Mouse (Mus musculus): ENCODE results near the gene Olfr352. TPM values are rescaled to one million over a fixed set of nuclear protein-coding genes. Genes with fewer than 3 reads are reported as not detected.

The Olfr352 gene
- not detected in 2 replicates for polyA plus RNA-seq (2015; fragmentation: Nextera tagmentation; extraction: Ambion mirVana)

GRCm38 (mm10) chr2:36868160-36868559 lies at the start of gene Olfr352:
TSS of gene Olfr352 (plus strand) at chr2:36868460.
- no peaks in the 10 kb centered on the region for H3K27me3 ChIP-seq
- ATAC-seq (ENCODE audit: insufficient read depth) = no peak

GRCm38 (mm10) chr2:36846010-36846409 lies 22.2 kb upstream of the Olfr352 start, which contains the start of gene Olfr350:
TSS of gene Olfr350 (plus strand) at chr2:36846310.
- no peak within 1 kb of the TSS for H3K4me2 ChIP-seq
- ATAC-seq (ENCODE audit: insufficient read depth) = no peak
- no peak within 1 kb of the TSS for H3K4me3 ChIP-seq (replicated peaks)
- H3K9ac ChIP-seq = no peak within 1 kb of the TSS
- H3K4me1 ChIP-seq (replicated peaks) = no peaks in the 10 kb centered on the region
- no peaks in the 10 kb centered on the region for H3K36me3 ChIP-seq (replicated peaks)
- WGBS (ENCODE audit: insufficient replicate concordance) = 50% methylated on average over 1 of the region's 1 CpGs
- H3K9me3 ChIP-seq (replicated peaks) = no peaks in the 10 kb centered on the region
- H3K27me3 ChIP-seq = no peaks in the 10 kb centered on the region
- H3K27ac ChIP-seq (replicated peaks) = no peak within 1 kb of the TSS

More at GRCm38 (mm10) chr2:36868160-36868559, at the start of gene Olfr352:
- Histone ChIP-seq H3K9me3 (replicated peaks) (no peaks in the 10 kb centered on the region), H3K4me1 (replicated peaks) (no peaks in the 10 kb centered on the region), H3K36me3 (replicated peaks) (no peaks in the 10 kb centered on the region), H3K4me3 (replicated peaks) (no peak within 1 kb of the TSS), H3K9ac (no peak within 1 kb of the TSS), H3K27ac (replicated peaks) (no peak within 1 kb of the TSS), H3K4me2 (no peak within 1 kb of the TSS)
- WGBS (ENCODE audit: insufficient replicate concordance) = 54% methylated on average over 1 of the region's 1 CpGs

- no peak within 1 kb of the TSS for H3K27ac ChIP-seq (replicated peaks)
- H3K4me2 ChIP-seq = no peak within 1 kb of the TSS
- no peak within 1 kb of the TSS for H3K9ac ChIP-seq
- no peaks in the 10 kb centered on the region for H3K9me3 ChIP-seq (replicated peaks)
- no peaks in the 10 kb centered on the region for H3K36me3 ChIP-seq (replicated peaks)
- H3K27me3 ChIP-seq = no peaks in the 10 kb centered on the region
- H3K4me1 ChIP-seq (replicated peaks) = no peaks in the 10 kb centered on the region
- WGBS (ENCODE audit: insufficient replicate concordance) = 55% methylated on average over 1 of the region's 1 CpGs
- no peak for ATAC-seq (ENCODE audit: insufficient read depth)
- H3K4me3 ChIP-seq (replicated peaks) = no peak within 1 kb of the TSS
Observed at GRCm38 (mm10) chr2:36862560-36862959, 5.7 kb upstream of the Olfr352 start, which contains the start of gene Olfr351. TSS of gene Olfr351 (minus strand) at chr2:36862660.

- no peak for ATAC-seq (ENCODE audit: insufficient read depth)
- no peak within 1 kb of the TSS for H3K27ac ChIP-seq (replicated peaks)
- no peaks in the 10 kb centered on the region for H3K9me3 ChIP-seq (replicated peaks)
- no peak within 1 kb of the TSS for H3K4me2 ChIP-seq
- H3K36me3 ChIP-seq (replicated peaks) = no peaks in the 10 kb centered on the region
- no peaks in the 10 kb centered on the region for H3K4me1 ChIP-seq (replicated peaks)
- no peaks in the 10 kb centered on the region for H3K27me3 ChIP-seq
- no peak within 1 kb of the TSS for H3K9ac ChIP-seq
- no peak within 1 kb of the TSS for H3K4me3 ChIP-seq (replicated peaks)
Observed at GRCm38 (mm10) chr2:36892836-36893235, 24.6 kb downstream of the Olfr352 start, which contains the start of gene Olfr353. TSS of gene Olfr353 (minus strand) at chr2:36892936.

GRCm38 (mm10) chr2:36897114-36897513 lies 28.9 kb downstream of the Olfr352 start:
- no peaks in the 10 kb centered on the region for H3K36me3 ChIP-seq (replicated peaks)
- no peaks in the 10 kb centered on the region for H3K4me1 ChIP-seq (replicated peaks)
- no peaks in the 10 kb centered on the region for H3K9me3 ChIP-seq (replicated peaks)
- H3K4me3 ChIP-seq (replicated peaks) = no peak overlapping the region
- H3K27ac ChIP-seq (replicated peaks) = no peak overlapping the region
- no peak for ATAC-seq (ENCODE audit: insufficient read depth)
- H3K9ac ChIP-seq = no peak overlapping the region
- H3K27me3 ChIP-seq = no peaks in the 10 kb centered on the region
- H3K4me2 ChIP-seq = no peak overlapping the region

- Histone ChIP-seq H3K4me2 (no peak within 1 kb of the TSS), H3K27me3 (no peaks in the 10 kb centered on the region), H3K9ac (no peak within 1 kb of the TSS), H3K4me1 (replicated peaks) (no peaks in the 10 kb centered on the region), H3K4me3 (replicated peaks) (no peak within 1 kb of the TSS), H3K27ac (replicated peaks) (no peak within 1 kb of the TSS), H3K9me3 (replicated peaks) (no peaks in the 10 kb centered on the region), H3K36me3 (replicated peaks) (no peaks in the 10 kb centered on the region)
- no peak for ATAC-seq (ENCODE audit: insufficient read depth)
Observed at GRCm38 (mm10) chr2:36905380-36905779, 37.1 kb downstream of the Olfr352 start, which contains the start of gene Olfr354. TSS of gene Olfr354 (plus strand) at chr2:36905680.

Other genes starting within 250 kb of the Olfr352 start
- not detected in 2 replicates for gene Olfr345, start 228.4 kb upstream of the Olfr352 start, polyA plus RNA-seq (2015; fragmentation: Nextera tagmentation; extraction: Ambion mirVana)
- gene Olfr346, start 182.7 kb upstream of the Olfr352 start, polyA plus RNA-seq (2015; fragmentation: Nextera tagmentation; extraction: Ambion mirVana) = not detected in 2 replicates
- not detected in 2 replicates for gene Olfr347, start 136.6 kb upstream of the Olfr352 start, polyA plus RNA-seq (2015; fragmentation: Nextera tagmentation; extraction: Ambion mirVana)
- gene Olfr348, start 84.2 kb upstream of the Olfr352 start, polyA plus RNA-seq (2015; fragmentation: Nextera tagmentation; extraction: Ambion mirVana) = not detected in 2 replicates
- not detected in 2 replicates for gene Olfr50, start 77.9 kb upstream of the Olfr352 start, polyA plus RNA-seq (2015; fragmentation: Nextera tagmentation; extraction: Ambion mirVana)
- not detected in 2 replicates for gene Olfr3, start 51.4 kb upstream of the Olfr352 start, polyA plus RNA-seq (2015; fragmentation: Nextera tagmentation; extraction: Ambion mirVana)
- not detected in 2 replicates for gene Olfr350, start 22.1 kb upstream of the Olfr352 start, polyA plus RNA-seq (2015; fragmentation: Nextera tagmentation; extraction: Ambion mirVana)
- not detected in 2 replicates for gene Olfr351, start 5.8 kb upstream of the Olfr352 start, polyA plus RNA-seq (2015; fragmentation: Nextera tagmentation; extraction: Ambion mirVana)
- not detected in 2 replicates for gene Olfr353, start 24.5 kb downstream of the Olfr352 start, polyA plus RNA-seq (2015; fragmentation: Nextera tagmentation; extraction: Ambion mirVana)
- gene Olfr354, start 37.2 kb downstream of the Olfr352 start, polyA plus RNA-seq (2015; fragmentation: Nextera tagmentation; extraction: Ambion mirVana) = not detected in 2 replicates
- gene Olfr355, start 60.4 kb downstream of the Olfr352 start, polyA plus RNA-seq (2015; fragmentation: Nextera tagmentation; extraction: Ambion mirVana) = not detected in 2 replicates
- gene Olfr356, start 68.7 kb downstream of the Olfr352 start, polyA plus RNA-seq (2015; fragmentation: Nextera tagmentation; extraction: Ambion mirVana) = not detected in 2 replicates
- gene Olfr357, start 125.4 kb downstream of the Olfr352 start, polyA plus RNA-seq (2015; fragmentation: Nextera tagmentation; extraction: Ambion mirVana) = not detected in 2 replicates
- gene Olfr358, start 140.9 kb downstream of the Olfr352 start, polyA plus RNA-seq (2015; fragmentation: Nextera tagmentation; extraction: Ambion mirVana) = not detected in 2 replicates
- gene Olfr360, start 197.3 kb downstream of the Olfr352 start, polyA plus RNA-seq (2015; fragmentation: Nextera tagmentation; extraction: Ambion mirVana) = not detected in 2 replicates
- gene Olfr361, start 220.8 kb downstream of the Olfr352 start, polyA plus RNA-seq (2015; fragmentation: Nextera tagmentation; extraction: Ambion mirVana) = not detected in 2 replicates
- gene Olfr362, start 249.4 kb downstream of the Olfr352 start, polyA plus RNA-seq (2015; fragmentation: Nextera tagmentation; extraction: Ambion mirVana) = not detected in 2 replicates